In the genomic region with DNA sequence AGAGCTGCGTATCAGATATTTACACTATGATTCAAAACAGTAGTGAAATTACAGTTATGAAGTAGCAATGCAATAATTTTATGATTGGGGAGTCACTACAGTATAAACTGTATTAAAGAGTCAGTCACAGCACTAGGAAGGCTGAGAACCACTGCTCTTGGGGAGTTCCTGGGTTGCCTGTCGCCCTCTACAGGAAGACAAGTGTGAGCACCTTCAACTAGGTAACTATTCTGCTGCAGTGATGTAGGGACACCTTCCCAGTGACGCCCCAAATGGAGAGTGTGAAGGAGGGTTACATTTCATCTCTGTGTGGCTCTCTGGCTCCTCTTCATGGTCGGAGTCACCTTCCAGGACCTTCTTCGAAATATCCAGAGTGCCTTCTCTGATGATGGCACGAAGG, we compare ENCODE assay signal across 14 mouse cellular contexts. TPM values are rescaled to one million over a fixed set of nuclear protein-coding genes. Genes with fewer than 3 reads are reported as not detected.
DNase-seq lines count a peak whose midpoint lies in the region; ATAC-seq and TF ChIP-seq lines count a peak whose summit lies in the region.
"Had no signal": no experiment of that assay in that cellular context is flagged by ENCODE, and none has a peak within 500 bp of the region (broad histone marks: within the 10 kb centered on the region; RNA-seq: fewer than 3 reads in every experiment).

No protein-coding gene starts in this region.

- H3K27me3 ChIP-seq in hindbrain, postnatal 0 days (ENCODE audit: insufficient read depth, low read length) = no peaks in the 10 kb centered on the region
- H3K27me3 ChIP-seq in hindbrain, embryonic 11.5 days (ENCODE audit: control insufficient read depth, insufficient read depth, low read length) = no peaks in the 10 kb centered on the region
- no peaks in the 10 kb centered on the region for H3K27me3 ChIP-seq in midbrain, postnatal 0 days (ENCODE audit: insufficient read depth, low read length)
- H3K27me3 ChIP-seq in midbrain, embryonic 14.5 days (ENCODE audit: control insufficient read depth, insufficient read depth, low read length) = no peaks in the 10 kb centered on the region
- H3K27me3 ChIP-seq in kidney, embryonic 16.5 days (ENCODE audit: insufficient read depth, low read length) = no peaks in the 10 kb centered on the region
- H3K27me3 ChIP-seq: embryonic facial prominence, embryonic 13.5 days; forebrain, embryonic 15.5 days; hindbrain, embryonic 13.5 days had no signal

- H3K4me3 ChIP-seq in hindbrain, postnatal 0 days (ENCODE audit: low read length) = no peak overlapping the region
- no peak overlapping the region for H3K4me3 ChIP-seq in hindbrain, embryonic 11.5 days (ENCODE audit: low read depth, low read length)
- H3K4me3 ChIP-seq in midbrain, postnatal 0 days (ENCODE audit: low read depth, low read length) = no peak overlapping the region
- no peak overlapping the region for H3K4me3 ChIP-seq in midbrain, embryonic 14.5 days (replicated peaks; ENCODE audit: low read depth, low read length)
- no peak overlapping the region for H3K4me3 ChIP-seq in kidney, embryonic 16.5 days (ENCODE audit: low read length)
- H3K4me3 ChIP-seq: embryonic facial prominence, embryonic 13.5 days; forebrain, embryonic 15.5 days; hindbrain, embryonic 13.5 days had no signal

- no peak for ATAC-seq in hindbrain, postnatal 0 days
- no peak for ATAC-seq in hindbrain, embryonic 11.5 days (ENCODE audit: low FRiP score)
- ATAC-seq in midbrain, postnatal 0 days (ENCODE audit: low FRiP score) = no peak
- ATAC-seq in midbrain, embryonic 14.5 days (ENCODE audit: low FRiP score, low TSS enrichment) = no peak
- ATAC-seq in kidney, embryonic 16.5 days (ENCODE audit: low FRiP score, low TSS enrichment) = no peak
- ATAC-seq: forebrain, embryonic 15.5 days had no signal

- no peaks in the 10 kb centered on the region for H3K9me3 ChIP-seq in hindbrain, postnatal 0 days (ENCODE audit: low read length)
- no peaks in the 10 kb centered on the region for H3K9me3 ChIP-seq in hindbrain, embryonic 11.5 days (ENCODE audit: control insufficient read depth, low read length)
- H3K9me3 ChIP-seq in midbrain, postnatal 0 days (ENCODE audit: low read length) = no peaks in the 10 kb centered on the region
- no peaks in the 10 kb centered on the region for H3K9me3 ChIP-seq in midbrain, embryonic 14.5 days (ENCODE audit: control insufficient read depth, low read length)
- H3K9me3 ChIP-seq in kidney, embryonic 16.5 days (ENCODE audit: low read length) = no peaks in the 10 kb centered on the region
- H3K9me3 ChIP-seq: embryonic facial prominence, embryonic 13.5 days; forebrain, embryonic 15.5 days; hindbrain, embryonic 13.5 days had no signal

- no peak overlapping the region for H3K27ac ChIP-seq in hindbrain, postnatal 0 days
- no peak overlapping the region for H3K27ac ChIP-seq in hindbrain, embryonic 11.5 days (ENCODE audit: low read depth, low read length)
- H3K27ac ChIP-seq in midbrain, postnatal 0 days (ENCODE audit: low read depth, low read length) = no peak overlapping the region
- H3K27ac ChIP-seq in midbrain, embryonic 14.5 days (replicated peaks; ENCODE audit: low read depth, low read length) = no peak overlapping the region
- no peak overlapping the region for H3K27ac ChIP-seq in kidney, embryonic 16.5 days (ENCODE audit: low read length)
- H3K27ac ChIP-seq: embryonic facial prominence, embryonic 13.5 days; forebrain, embryonic 15.5 days; hindbrain, embryonic 13.5 days had no signal

- H3K9ac ChIP-seq in hindbrain, postnatal 0 days (replicated peaks; ENCODE audit: low read length) = no peak overlapping the region
- no peak overlapping the region for H3K9ac ChIP-seq in hindbrain, embryonic 11.5 days (ENCODE audit: low read depth, low read length)
- no peak overlapping the region for H3K9ac ChIP-seq in midbrain, postnatal 0 days (replicated peaks; ENCODE audit: low read length, poor library complexity, severe bottlenecking)
- H3K9ac ChIP-seq in midbrain, embryonic 14.5 days (replicated peaks; ENCODE audit: low read length) = no peak overlapping the region
- no peak overlapping the region for H3K9ac ChIP-seq in kidney, embryonic 16.5 days (replicated peaks; ENCODE audit: low read length)
- H3K9ac ChIP-seq: embryonic facial prominence, embryonic 13.5 days; forebrain, embryonic 15.5 days; hindbrain, embryonic 13.5 days had no signal

- no peak for DNase-seq in hindbrain, postnatal 0 days (ENCODE audit: low spot score)
- DNase-seq in hindbrain, embryonic 11.5 days (ENCODE audit: low spot score) = no peak
- DNase-seq in midbrain, postnatal 0 days (ENCODE audit: low spot score) = no peak
- no peak for DNase-seq in midbrain, embryonic 14.5 days
- DNase-seq in NIH3T3 (ENCODE audit: low read depth) = peak; percentile 45
- DNase-seq in naive thymus-derived CD4-positive, alpha-beta T cell, adult 2 months (ENCODE audit: low read depth) = peak; percentile 15
- DNase-seq in right cerebral cortex, postnatal 10 days (ENCODE audit: low spot score in 2 of 2) = no peak
- DNase-seq: adrenal gland, postnatal 36 days; cerebellum, adult 8-10 months; thymus, postnatal 25 days had no signal

- TF ChIP-seq CTCF in hindbrain, postnatal 0 days (IDR thresholded peaks at IDR 0.05; ENCODE audit: low read depth) = peak; percentile 36
- TF ChIP-seq CTCF in midbrain, postnatal 0 days (IDR thresholded peaks at IDR 0.05) = peak; percentile 34

- no peaks in the 10 kb centered on the region for H3K36me3 ChIP-seq in hindbrain, postnatal 0 days (ENCODE audit: insufficient read depth, low read length)
- no peaks in the 10 kb centered on the region for H3K36me3 ChIP-seq in hindbrain, embryonic 11.5 days (ENCODE audit: control insufficient read depth, insufficient read depth, low read length)
- no peaks in the 10 kb centered on the region for H3K36me3 ChIP-seq in midbrain, postnatal 0 days (ENCODE audit: insufficient read depth, low read length)
- H3K36me3 ChIP-seq in midbrain, embryonic 14.5 days (ENCODE audit: control insufficient read depth, insufficient read depth, low read length) = no peaks in the 10 kb centered on the region
- H3K36me3 ChIP-seq in kidney, embryonic 16.5 days (ENCODE audit: insufficient read depth, low read length) = no peaks in the 10 kb centered on the region
- H3K36me3 ChIP-seq: embryonic facial prominence, embryonic 13.5 days; forebrain, embryonic 15.5 days; hindbrain, embryonic 13.5 days had no signal

- WGBS in hindbrain, postnatal 0 days = 73% methylated on average over 6 of the region's 6 CpGs
- 69% methylated on average over 6 of the region's 6 CpGs for WGBS in hindbrain, embryonic 11.5 days
- 68% methylated on average over 6 of the region's 6 CpGs for WGBS in midbrain, postnatal 0 days
- 70% methylated on average over 6 of the region's 6 CpGs for WGBS in midbrain, embryonic 14.5 days
- WGBS in kidney, embryonic 16.5 days = 75% methylated on average over 6 of the region's 6 CpGs

- no peak overlapping the region for H3K4me2 ChIP-seq in hindbrain, postnatal 0 days (ENCODE audit: low read depth, low read length)
- no peak overlapping the region for H3K4me2 ChIP-seq in hindbrain, embryonic 11.5 days (replicated peaks; ENCODE audit: low read depth, low read length)
- no peak overlapping the region for H3K4me2 ChIP-seq in midbrain, postnatal 0 days (ENCODE audit: low read depth, low read length, poor library complexity, severe bottlenecking)
- no peak overlapping the region for H3K4me2 ChIP-seq in midbrain, embryonic 14.5 days (ENCODE audit: low read length)
- no peak overlapping the region for H3K4me2 ChIP-seq in kidney, embryonic 16.5 days (replicated peaks; ENCODE audit: low read depth, low read length)
- H3K4me2 ChIP-seq: embryonic facial prominence, embryonic 13.5 days; forebrain, embryonic 15.5 days; hindbrain, embryonic 13.5 days had no signal

- H3K4me1 ChIP-seq in hindbrain, postnatal 0 days (ENCODE audit: insufficient read depth, low read length) = no peaks in the 10 kb centered on the region
- no peaks in the 10 kb centered on the region for H3K4me1 ChIP-seq in hindbrain, embryonic 11.5 days (replicated peaks; ENCODE audit: control insufficient read depth, insufficient read depth, low read length)
- no peaks in the 10 kb centered on the region for H3K4me1 ChIP-seq in midbrain, postnatal 0 days (ENCODE audit: insufficient read depth, low read length)
- no peaks in the 10 kb centered on the region for H3K4me1 ChIP-seq in midbrain, embryonic 14.5 days (ENCODE audit: control insufficient read depth, insufficient read depth, low read length)
- no peaks in the 10 kb centered on the region for H3K4me1 ChIP-seq in kidney, embryonic 16.5 days (ENCODE audit: insufficient read depth, low read length)
- H3K4me1 ChIP-seq: embryonic facial prominence, embryonic 13.5 days; forebrain, embryonic 15.5 days; hindbrain, embryonic 13.5 days had no signal

RNA-seq across cellular contexts. Expression of a gene that starts 29.3 kb away (rescaled TPM):
- total RNA-seq in hindbrain, postnatal 0 days (2014; rRNA removed) = 17.6 and 20.2 TPM in 2 replicates
- 14.1 and 15.7 TPM in 2 replicates for polyA plus RNA-seq in hindbrain, postnatal 0 days (2015; fragmentation: Nextera tagmentation; extraction: Ambion mirVana)
- polyA plus RNA-seq in hindbrain, embryonic 11.5 days (2014; fragmentation: Nextera tagmentation; extraction: Ambion mirVana) = 0.80 and 0.96 TPM in 2 replicates
- total RNA-seq in midbrain, postnatal 0 days (2014; rRNA removed) = 24.3 and 25.9 TPM in 2 replicates
- 13.6 and 14.6 TPM in 2 replicates for polyA plus RNA-seq in midbrain, postnatal 0 days (2015; fragmentation: Nextera tagmentation; extraction: Ambion mirVana)
- polyA plus RNA-seq in midbrain, embryonic 14.5 days (2014; fragmentation: Nextera tagmentation; extraction: Ambion mirVana) = 4.2 and 5.8 TPM in 2 replicates
- polyA plus RNA-seq in kidney, embryonic 16.5 days (2015; fragmentation: Nextera tagmentation; extraction: Ambion mirVana) = 0.04 and 0.08 TPM in 2 replicates

RNA-seq across cellular contexts. Expression of a gene that starts 40.3 kb away (rescaled TPM):
- 0.10 and 0.97 TPM in 2 replicates for total RNA-seq in hindbrain, postnatal 0 days (2014; rRNA removed)
- 0.39 and 0.68 TPM in 2 replicates for polyA plus RNA-seq in hindbrain, postnatal 0 days (2015; fragmentation: Nextera tagmentation; extraction: Ambion mirVana)
- polyA plus RNA-seq in hindbrain, embryonic 11.5 days (2014; fragmentation: Nextera tagmentation; extraction: Ambion mirVana) = 0.31 and 0.42 TPM in 2 replicates
- total RNA-seq in midbrain, postnatal 0 days (2014; rRNA removed) = 0.52 and 0.66 TPM in 2 replicates
- 0.28 and 0.39 TPM in 2 replicates for polyA plus RNA-seq in midbrain, postnatal 0 days (2015; fragmentation: Nextera tagmentation; extraction: Ambion mirVana)
- 0.13 and 0.22 TPM in 2 replicates for polyA plus RNA-seq in midbrain, embryonic 14.5 days (2014; fragmentation: Nextera tagmentation; extraction: Ambion mirVana)
- polyA plus RNA-seq in kidney, embryonic 16.5 days (2015; fragmentation: Nextera tagmentation; extraction: Ambion mirVana) = 0.17 and 0.21 TPM in 2 replicates
- polyA plus RNA-seq: forebrain, embryonic 15.5 days had no signal

Comparison
In these comparisons a context has a peak if more than half of its experiments do, and no peak if none do; other contexts are left out.
1. DNase-seq: peak in NIH3T3 (single experiment) and naive thymus-derived CD4-positive, alpha-beta T cell, adult 2 months (single experiment); none in hindbrain, postnatal 0 days (single experiment), hindbrain, embryonic 11.5 days (single experiment), midbrain, postnatal 0 days (single experiment), midbrain, embryonic 14.5 days (single experiment) and right cerebral cortex, postnatal 10 days (0 of 2).